Mouse (Mus musculus) hindbrain, embryonic 11.5 days (tissue): Measurements from ENCODE around the gene Tmem26. TPM values are rescaled to one million over a fixed set of nuclear protein-coding genes. Genes with fewer than 3 reads are reported as not detected.

Experiments
- ATAC-seq: fragments of 200-750 bp; cut with Nextera tagmentation; 2 replicates; pipeline ENCODE4 v1.8.0; 2017; ENCODE audit warnings: mild to moderate bottlenecking, moderate TSS enrichment, moderate library complexity; ENCODE audit not compliant: low FRiP score
- DNase-seq: peaks from one replicate; pipeline ENCODE4 v3.0.0-alpha.2; 2015; ENCODE audit warnings: low spot score
- H3K27ac ChIP-seq: fragments of 300-500 bp; sonication (generic); 2 replicates; pipeline ENCODE4 v1.5.1; 2014; ENCODE audit warnings: mild to moderate bottlenecking, low read depth, low read length
- H3K27me3 ChIP-seq: fragments of 300-500 bp; sonication (generic); 2 replicates; pipeline ENCODE4 v1.6.1; 2014; ENCODE audit warnings: mild to moderate bottlenecking, low read length, moderate library complexity, mixed read lengths; ENCODE audit not compliant: control insufficient read depth, insufficient read depth
- H3K36me3 ChIP-seq: fragments of 300-500 bp; sonication (generic); 2 replicates; pipeline ENCODE4 v1.6.1; 2014; ENCODE audit warnings: mild to moderate bottlenecking, low read length, moderate library complexity, mixed read lengths; ENCODE audit not compliant: control insufficient read depth, insufficient read depth
- H3K4me1 ChIP-seq: fragments of 300-500 bp; sonication (generic); replicated peaks from 2 replicates; pipeline ENCODE4 v1.6.1; 2014; ENCODE audit warnings: low read length, mixed read lengths; ENCODE audit not compliant: control insufficient read depth, insufficient read depth
- H3K4me2 ChIP-seq: fragments of 300-500 bp; sonication (generic); replicated peaks from 2 replicates; pipeline ENCODE4 v1.6.1; 2014; ENCODE audit warnings: mild to moderate bottlenecking, low read depth, low read length
- H3K4me3 ChIP-seq: fragments of 300-500 bp; sonication (generic); 2 replicates; pipeline ENCODE4 v1.5.1; 2014; ENCODE audit warnings: low read depth, low read length
- H3K9ac ChIP-seq: fragments of 300-500 bp; sonication (generic); 2 replicates; pipeline ENCODE4 v1.6.1; 2014; ENCODE audit warnings: low read depth, low read length
- H3K9me3 ChIP-seq: fragments of 300-500 bp; sonication (generic); 2 replicates; pipeline ENCODE4 v1.6.1; 2016; ENCODE audit warnings: low read length; ENCODE audit not compliant: control insufficient read depth
- WGBS: fragments of 180-500 bp; shearing (Covaris S2); extraction: QIAGEN DNeasy Blood & Tissue Kit; methylation state at CpG from one replicate; pipeline ENCODE4 v1.1.7; 2014; 5-methylcytosine and 5-hydroxymethylcytosine counted together
- polyA plus RNA-seq: library from polyadenylated mRNA; unstranded; fragments of >200 nt; fragmentation: Nextera tagmentation; extraction: Ambion mirVana; gene quantifications from 2 replicates; pipeline ENCODE4 v1.2.1, GENCODE M21; 2014

Tmem26 gene
- polyA plus RNA-seq, 1 experiment from 2014 or later: 8.2 TPM

- H3K27ac ChIP-seq: no peak overlapping the region
- 93% methylated on average over 2 of the region's 2 CpGs for WGBS
- ATAC-seq (no peak), DNase-seq (no peak)
- H3K4me3 ChIP-seq: no peak overlapping the region
- H3K27me3 ChIP-seq: no peaks in the 10 kb centered on the region
- no peak overlapping the region for H3K9ac ChIP-seq
- no peaks in the 10 kb centered on the region for H3K36me3 ChIP-seq
- H3K4me2 ChIP-seq: no peak overlapping the region
- H3K4me1 ChIP-seq: no peaks in the 10 kb centered on the region
- no peaks in the 10 kb centered on the region for H3K9me3 ChIP-seq
These were observed 60.4 kb downstream of the Tmem26 start for GRCm38 (mm10) chr10:68783856-68784255.

GRCm38 (mm10) chr10:68784463-68784862, 61.0 kb downstream of the Tmem26 start:
- Histone ChIP-seq H3K36me3 (no peaks in the 10 kb centered on the region), H3K4me1 (no peaks in the 10 kb centered on the region), H3K4me3 (no peak overlapping the region), H3K27me3 (no peaks in the 10 kb centered on the region), H3K9me3 (no peaks in the 10 kb centered on the region), H3K9ac (no peak overlapping the region), H3K27ac (no peak overlapping the region), H3K4me2 (no peak overlapping the region)
- DNase-seq: no peak
- WGBS: 100% methylated on average over 1 of the region's 1 CpGs
- no peak for ATAC-seq

- no peak for ATAC-seq
- Histone ChIP-seq H3K9ac (no peak overlapping the region), H3K4me2 (no peak overlapping the region), H3K9me3 (no peaks in the 10 kb centered on the region), H3K4me3 (no peak overlapping the region), H3K27me3 (no peaks in the 10 kb centered on the region), H3K36me3 (no peaks in the 10 kb centered on the region), H3K4me1 (no peaks in the 10 kb centered on the region), H3K27ac (no peak overlapping the region)
- DNase-seq: peak; percentile 13
- WGBS: 4% methylated on average over 3 of the region's 3 CpGs
These were observed 72.0 kb downstream of the Tmem26 start for GRCm38 (mm10) chr10:68795466-68795865.

- DNase-seq (peak; percentile 36), ATAC-seq (peak; percentile 53)
- H3K9ac ChIP-seq: no peak overlapping the region
- WGBS: 54% methylated on average over 7 of the region's 7 CpGs
- H3K4me1 ChIP-seq: no peaks in the 10 kb centered on the region
- H3K36me3 ChIP-seq: no peaks in the 10 kb centered on the region
- no peaks in the 10 kb centered on the region for H3K9me3 ChIP-seq
- no peak overlapping the region for H3K4me2 ChIP-seq
- no peak overlapping the region for H3K4me3 ChIP-seq
- H3K27ac ChIP-seq: no peak overlapping the region
- no peaks in the 10 kb centered on the region for H3K27me3 ChIP-seq
These were observed 76.4 kb downstream of the Tmem26 start for GRCm38 (mm10) chr10:68799883-68800282.

- Histone ChIP-seq H3K36me3 (no peaks in the 10 kb centered on the region), H3K27me3 (no peaks in the 10 kb centered on the region), H3K4me1 (no peaks in the 10 kb centered on the region), H3K4me2 (no peak overlapping the region), H3K9ac (no peak overlapping the region), H3K9me3 (no peaks in the 10 kb centered on the region), H3K27ac (no peak overlapping the region), H3K4me3 (no peak overlapping the region)
- WGBS: 84% methylated on average over 7 of the region's 7 CpGs
- ATAC-seq: no peak
- DNase-seq: no peak
These were observed 76.9 kb downstream of the Tmem26 start for GRCm38 (mm10) chr10:68800339-68800738.

- no peaks in the 10 kb centered on the region for H3K36me3 ChIP-seq
- H3K9me3 ChIP-seq: no peaks in the 10 kb centered on the region
- H3K4me2 ChIP-seq: no peak overlapping the region
- no peak overlapping the region for H3K4me3 ChIP-seq
- no peaks in the 10 kb centered on the region for H3K4me1 ChIP-seq
- ATAC-seq (no peak), DNase-seq (no peak)
- no peak overlapping the region for H3K9ac ChIP-seq
- no peak overlapping the region for H3K27ac ChIP-seq
- 78% methylated on average over 1 of the region's 1 CpGs for WGBS
- H3K27me3 ChIP-seq: no peaks in the 10 kb centered on the region
These were observed 82.9 kb downstream of the Tmem26 start for GRCm38 (mm10) chr10:68806328-68806727.

GRCm38 (mm10) chr10:68810958-68811357, 87.5 kb downstream of the Tmem26 start:
- no peaks in the 10 kb centered on the region for H3K9me3 ChIP-seq
- H3K4me1 ChIP-seq: no peaks in the 10 kb centered on the region
- no peak overlapping the region for H3K27ac ChIP-seq
- H3K4me2 ChIP-seq: no peak overlapping the region
- no peak overlapping the region for H3K9ac ChIP-seq
- no peaks in the 10 kb centered on the region for H3K36me3 ChIP-seq
- no peak overlapping the region for H3K4me3 ChIP-seq
- H3K27me3 ChIP-seq: no peaks in the 10 kb centered on the region
- DNase-seq: no peak
- WGBS: 85% methylated on average over 5 of the region's 5 CpGs
- no peak for ATAC-seq

GRCm38 (mm10) chr10:68812699-68813098, 89.3 kb downstream of the Tmem26 start:
- 92% methylated on average over 12 of the region's 12 CpGs for WGBS
- DNase-seq: no peak

GRCm38 (mm10) chr10:68817281-68817680, 93.8 kb downstream of the Tmem26 start:
- no peak for DNase-seq
- ATAC-seq: no peak
- Histone ChIP-seq H3K4me3 (no peak overlapping the region), H3K4me2 (no peak overlapping the region), H3K9me3 (no peaks in the 10 kb centered on the region), H3K27ac (no peak overlapping the region), H3K9ac (no peak overlapping the region), H3K4me1 (no peaks in the 10 kb centered on the region), H3K27me3 (no peaks in the 10 kb centered on the region), H3K36me3 (no peaks in the 10 kb centered on the region)
- WGBS: 55% methylated on average over 4 of the region's 4 CpGs

More at GRCm38 (mm10) chr10:68812699-68813098, 89.3 kb downstream of the Tmem26 start:
- H3K4me3 ChIP-seq: no peak overlapping the region
- H3K9ac ChIP-seq: no peak overlapping the region
- no peaks in the 10 kb centered on the region for H3K36me3 ChIP-seq
- H3K27ac ChIP-seq: no peak overlapping the region
- no peaks in the 10 kb centered on the region for H3K4me1 ChIP-seq
- no peak for ATAC-seq
- no peaks in the 10 kb centered on the region for H3K9me3 ChIP-seq
- H3K4me2 ChIP-seq: no peak overlapping the region
- H3K27me3 ChIP-seq: no peaks in the 10 kb centered on the region
